Mouse (Mus musculus) adrenal gland, adult 18-20 months (tissue): ENCODE results near the gene Ank. TPM values are rescaled to one million over a fixed set of nuclear protein-coding genes. Genes with fewer than 3 reads are reported as not detected.
"Not testable (repeated sequence)": the region's sequence is repeated elsewhere in the genome, so short reads cannot be mapped to it uniquely, and the experiment has no call there.

ENCODE experiments used
- DNase-seq, 2 experiments: peaks; one replicate each; pipeline ENCODE4 v3.0.0; 2021 to 2022; ENCODE audit warnings: low spot score in 2 of 2
- total RNA-seq, 2 experiments: library from RNA; stranded (reverse); gene quantifications; 1 replicate in 1 of 2; 2 replicates in 1 of 2; pipeline ENCODE4 v1.2.3; 2021

The Ank gene
- total RNA-seq, 2 experiments from 2014 or later = 52.6 to 87.9 TPM

GRCm38 (mm10) chr15:27465391-27466005 lies 979 bp upstream of the Ank start:
- DNase-seq = no peak

GRCm38 (mm10) chr15:27467081-27467491 lies 609 bp downstream of the Ank start:
- DNase-seq = no peak

- DNase-seq = no peak
Measured at GRCm38 (mm10) chr15:27467641-27468040, 1.2 kb downstream of the Ank start.

GRCm38 (mm10) chr15:27468822-27469488 lies 2.5 kb downstream of the Ank start:
- DNase-seq = no peak

GRCm38 (mm10) chr15:27470346-27470745 lies 3.9 kb downstream of the Ank start:
- not testable (repeated sequence) for DNase-seq

GRCm38 (mm10) chr15:27472315-27472714 lies 5.8 kb downstream of the Ank start:
- DNase-seq = no peak

GRCm38 (mm10) chr15:27475988-27476387 lies 9.5 kb downstream of the Ank start:
- DNase-seq = peak in 1 of 2 experiments; percentile 14

- DNase-seq = no peak
Measured at GRCm38 (mm10) chr15:27476671-27477070, 10.2 kb downstream of the Ank start.

- DNase-seq = no peak
Measured at GRCm38 (mm10) chr15:27477159-27477558, 10.7 kb downstream of the Ank start.

GRCm38 (mm10) chr15:27477630-27478029 lies 11.2 kb downstream of the Ank start:
- peak; percentile 16 to 28 for DNase-seq

- no peak for DNase-seq
Measured at GRCm38 (mm10) chr15:27480333-27481015, 14.0 kb downstream of the Ank start.

GRCm38 (mm10) chr15:27481956-27482355 lies 15.5 kb downstream of the Ank start:
- DNase-seq = no peak

- DNase-seq = no peak
Measured at GRCm38 (mm10) chr15:27483183-27483582, 16.7 kb downstream of the Ank start.

GRCm38 (mm10) chr15:27485567-27486278 lies 19.2 kb downstream of the Ank start:
- no peak for DNase-seq

GRCm38 (mm10) chr15:27486279-27486618 lies 19.8 kb downstream of the Ank start:
- no peak for DNase-seq

- DNase-seq = no peak
Measured at GRCm38 (mm10) chr15:27487059-27487458, 20.6 kb downstream of the Ank start.

GRCm38 (mm10) chr15:27488042-27488441 lies 21.6 kb downstream of the Ank start:
- DNase-seq = no peak

- DNase-seq = no peak
Measured at GRCm38 (mm10) chr15:27490676-27491075, 24.2 kb downstream of the Ank start.

GRCm38 (mm10) chr15:27491425-27492070 lies 25.1 kb downstream of the Ank start:
- no peak for DNase-seq

- DNase-seq = no peak
Measured at GRCm38 (mm10) chr15:27492156-27492555, 25.7 kb downstream of the Ank start.

GRCm38 (mm10) chr15:27492734-27493133 lies 26.3 kb downstream of the Ank start:
- no peak for DNase-seq
